Mouse (Mus musculus): ENCODE results near the gene Sp6.

Gene Sp6

DNA sequence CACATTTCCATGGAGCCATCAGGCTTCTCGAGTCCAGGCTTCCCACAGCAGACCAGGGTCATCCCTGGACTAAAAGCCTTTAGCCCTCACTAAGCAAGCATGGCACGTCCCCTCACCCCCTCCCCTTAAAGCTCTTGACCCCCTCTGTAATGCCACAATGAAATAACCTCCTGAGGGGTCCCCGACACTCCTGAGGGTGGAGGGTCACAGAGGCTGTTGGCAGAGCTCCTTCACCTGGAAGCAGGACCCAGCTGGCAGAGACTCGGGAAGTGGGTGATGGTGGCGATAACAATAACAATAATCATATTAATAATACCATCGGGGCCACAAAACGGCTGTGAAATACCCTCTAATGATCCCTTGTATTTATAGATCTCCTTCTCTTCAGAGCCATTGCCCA is 30.3 kb upstream of the Sp6 start, which contains the start of gene Sp2:
Sp2 (minus strand) TSS at position 101 of the 400 bp plus-strand sequence.
- DNase-seq = no peak

DNA sequence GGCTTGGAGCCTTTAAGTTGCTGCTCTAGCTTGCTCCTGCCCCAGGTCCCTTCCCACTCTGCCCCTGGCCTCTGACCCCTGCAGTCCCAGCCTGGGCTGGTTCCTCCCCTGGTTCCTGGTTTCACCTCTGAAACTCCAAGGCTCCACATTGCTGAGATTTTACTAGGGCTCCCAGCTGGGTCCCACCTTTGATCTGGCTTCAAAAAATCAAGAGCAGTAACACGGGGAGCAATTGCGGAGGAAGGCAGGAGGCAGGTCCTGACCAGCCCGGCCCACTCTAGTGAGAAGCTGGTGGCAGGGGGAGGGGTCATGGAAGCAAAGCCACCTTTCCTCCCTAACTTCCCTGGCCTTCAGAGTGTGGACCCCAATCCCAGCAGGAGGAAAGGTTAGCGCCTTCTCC is 28.3 kb upstream of the Sp6 start:
- DNase-seq = no peak

DNA sequence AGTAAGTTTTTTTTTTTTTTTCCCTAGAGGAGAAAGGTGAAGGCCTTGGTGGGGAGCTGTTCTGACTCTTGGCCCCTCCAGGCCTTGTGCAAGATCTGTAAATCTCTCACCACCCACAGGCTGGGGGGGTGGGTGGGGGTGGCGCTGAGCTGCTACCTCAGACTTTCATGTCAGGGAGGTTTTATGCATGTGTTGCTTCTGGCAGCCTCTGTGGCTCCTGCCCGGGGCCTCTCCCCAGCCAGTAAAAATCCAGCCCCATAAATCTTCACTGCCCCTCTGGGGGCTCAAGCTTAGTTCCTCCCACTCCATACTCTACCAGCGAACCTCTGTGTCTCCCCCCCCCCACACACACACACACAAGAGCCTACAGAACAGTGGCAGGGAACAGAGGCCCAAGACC is 26.7 kb upstream of the Sp6 start:
- no peak for DNase-seq

DNA sequence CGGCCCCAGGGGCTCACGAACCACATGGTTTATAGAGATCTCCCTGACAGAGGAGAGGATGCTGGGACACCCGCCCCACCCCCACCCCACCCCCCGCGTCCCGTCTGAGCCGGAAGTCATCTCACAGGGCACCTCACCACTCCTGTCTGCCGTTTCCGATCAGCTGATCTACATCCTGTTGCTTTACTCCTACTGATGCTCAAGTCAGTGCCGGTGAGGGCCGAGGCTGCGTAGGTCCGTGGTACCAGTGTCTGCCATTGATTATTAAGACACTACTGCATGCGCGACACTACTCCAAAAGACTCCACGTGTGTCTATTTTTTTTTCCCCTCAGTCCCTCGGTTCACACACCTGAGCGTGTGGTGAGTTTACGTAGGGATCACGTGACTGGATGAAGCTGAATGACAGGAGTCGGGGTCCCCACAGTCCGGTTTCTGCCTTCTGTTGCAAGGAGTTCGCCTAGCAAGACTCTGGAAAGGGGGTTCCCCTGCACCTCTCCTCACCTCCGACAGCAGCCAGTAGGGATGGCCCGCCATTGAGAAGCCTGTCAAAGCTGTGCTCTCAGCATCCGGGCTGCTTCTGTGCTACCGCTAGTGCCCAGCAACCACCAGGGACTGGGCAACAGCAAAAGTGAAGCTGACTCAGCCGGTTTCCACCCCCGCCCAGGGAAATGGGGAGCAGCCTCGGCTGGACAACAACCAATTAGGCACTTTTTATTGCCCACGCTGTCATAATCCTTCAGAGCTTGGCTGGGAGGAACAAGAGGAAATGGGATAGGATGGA is 25.1 kb upstream of the Sp6 start:
- no peak for DNase-seq

DNA sequence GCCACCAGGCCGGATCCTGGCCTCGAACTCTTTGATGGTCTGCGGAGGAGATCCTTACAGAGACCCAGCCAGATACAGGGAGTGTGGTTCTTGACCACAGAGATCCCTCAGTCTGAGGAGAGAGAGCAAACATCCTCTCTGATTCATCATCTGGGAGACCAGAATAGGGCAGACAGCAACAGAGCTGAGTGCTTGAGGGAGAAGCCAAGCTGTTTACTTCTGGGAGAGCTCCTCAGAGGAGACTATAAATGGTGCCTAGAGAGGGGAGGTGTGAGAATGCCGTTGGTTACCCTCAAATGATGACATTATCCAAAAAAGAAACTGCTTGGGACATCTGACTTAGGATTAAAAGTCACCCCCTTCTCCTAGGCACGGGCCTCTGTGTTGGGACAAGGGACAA is 21.7 kb upstream of the Sp6 start:
- DNase-seq = no peak

DNA sequence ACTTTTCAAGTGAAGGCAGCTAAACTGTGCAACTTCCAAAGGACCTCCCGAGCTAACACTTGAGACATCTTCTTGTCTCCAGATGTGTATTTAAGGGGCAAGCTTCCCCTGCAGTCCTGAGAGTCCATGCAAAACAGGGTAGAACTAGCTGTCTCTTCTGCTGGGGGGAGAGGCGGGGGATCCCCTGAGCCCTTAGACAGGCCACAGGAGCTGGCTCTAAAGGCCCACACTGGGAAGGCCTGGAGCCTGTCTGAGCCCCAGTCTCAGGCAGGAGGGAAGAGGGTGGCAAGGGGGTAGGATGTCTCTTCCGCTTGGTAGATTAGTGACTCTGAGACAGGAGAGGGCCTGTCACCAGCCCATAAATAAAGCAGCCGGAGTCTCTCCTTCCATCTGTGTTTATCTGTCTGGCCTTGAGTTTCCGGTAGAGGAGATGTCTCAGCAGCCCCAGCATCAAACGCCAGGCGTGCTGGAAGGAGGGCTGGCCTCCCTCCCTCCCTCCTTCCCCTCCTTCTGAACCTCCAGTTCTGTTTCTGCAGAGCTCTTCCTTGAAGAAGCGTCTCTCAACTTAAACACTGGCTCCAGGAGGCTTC is 20.4 kb upstream of the Sp6 start:
- no peak for DNase-seq

DNA sequence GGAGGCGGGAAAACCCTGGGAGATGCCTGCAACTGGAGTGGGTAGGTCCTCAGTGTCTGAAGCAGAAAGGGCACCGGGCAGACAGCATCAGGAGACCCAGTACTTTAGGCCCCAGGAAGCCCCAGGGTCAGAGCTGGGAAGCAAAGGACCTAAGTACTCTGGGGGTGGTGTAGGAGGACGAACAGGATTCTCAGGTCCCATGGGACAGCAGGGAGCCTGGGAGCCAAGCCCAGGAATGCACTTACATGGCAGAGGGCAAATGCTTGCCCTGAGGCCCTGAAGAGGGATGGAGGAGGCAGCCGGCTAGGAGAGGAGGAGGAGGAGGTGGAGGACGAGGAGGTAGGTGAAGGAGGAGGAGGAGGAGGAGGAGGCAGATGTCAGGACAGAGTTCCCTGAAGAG is 18.2 kb upstream of the Sp6 start:
- DNase-seq = no peak

DNA sequence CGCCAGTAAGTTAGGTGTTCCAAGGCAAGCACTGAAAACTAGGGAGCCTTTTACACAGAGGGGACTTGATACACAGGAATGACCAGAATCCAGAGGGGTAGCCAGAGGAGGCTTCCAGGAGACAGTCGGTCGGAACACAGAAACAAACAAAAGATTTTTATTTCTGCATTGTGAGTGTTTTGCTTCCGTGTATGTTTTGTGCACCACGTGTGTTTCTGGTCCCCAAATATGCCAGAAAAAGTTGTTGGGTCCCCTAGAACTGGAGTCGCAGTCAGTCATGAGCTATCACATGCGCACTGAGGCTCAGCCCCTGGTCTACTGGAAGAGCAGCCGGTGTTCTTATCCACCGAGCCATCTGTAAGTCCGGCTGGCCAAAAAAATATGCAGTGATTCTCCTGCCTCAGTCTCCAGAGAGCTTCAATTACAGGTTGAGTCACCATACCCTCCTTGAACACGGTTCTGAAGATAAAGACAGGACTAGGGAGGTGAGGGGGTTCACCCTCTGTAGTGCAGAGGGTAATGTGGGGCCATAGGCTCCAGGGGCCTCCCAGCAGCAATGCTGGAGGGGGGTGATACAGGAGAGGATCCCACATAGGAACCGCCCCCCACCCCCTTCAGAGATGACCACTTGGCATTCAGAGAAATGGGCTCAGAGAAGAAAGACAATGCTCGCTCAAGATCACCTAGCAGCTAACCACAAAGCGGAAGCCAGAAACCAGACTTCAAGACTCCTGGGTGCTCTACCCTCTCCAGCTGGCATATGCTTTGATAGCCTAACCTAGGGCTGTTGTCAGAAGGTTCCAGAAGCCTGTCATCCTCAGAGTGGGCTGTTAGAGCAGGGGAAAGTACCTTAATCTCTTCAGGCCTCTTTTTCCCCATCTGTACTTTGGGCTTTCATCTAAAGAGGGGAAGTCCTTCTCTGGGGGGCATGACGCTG is 17.1 kb upstream of the Sp6 start:
- DNase-seq = no peak

DNA sequence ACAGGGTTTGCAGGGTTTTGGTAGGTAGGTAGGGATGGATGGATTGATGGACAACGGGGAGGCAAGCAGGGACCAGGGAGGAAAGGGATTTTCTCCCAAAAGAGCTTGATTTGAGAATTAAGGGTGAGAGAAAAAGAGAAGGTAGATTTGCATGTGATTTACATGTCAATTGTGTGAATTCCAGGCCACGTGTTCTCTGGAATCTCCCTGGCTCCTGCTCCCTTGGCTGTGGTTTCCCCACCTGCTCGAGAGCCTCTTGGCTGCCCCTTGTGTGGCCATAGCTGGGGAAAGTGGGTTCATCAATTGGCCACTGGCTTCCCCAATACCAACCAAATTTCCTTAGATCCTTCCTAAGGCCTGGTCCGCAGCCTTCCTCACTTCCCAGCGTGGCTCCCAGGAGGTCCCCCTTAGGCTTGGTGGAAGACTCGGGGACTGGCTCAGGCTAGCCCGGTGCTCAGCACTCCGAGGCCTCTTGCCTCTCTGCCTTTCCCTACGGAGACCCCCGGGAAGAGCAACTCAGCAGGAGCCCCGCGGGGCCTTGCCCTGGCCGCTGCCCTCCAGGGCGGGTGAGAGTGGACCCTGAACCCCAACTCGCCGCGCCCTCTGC is 16.3 kb upstream of the Sp6 start:
- DNase-seq = no peak

DNA sequence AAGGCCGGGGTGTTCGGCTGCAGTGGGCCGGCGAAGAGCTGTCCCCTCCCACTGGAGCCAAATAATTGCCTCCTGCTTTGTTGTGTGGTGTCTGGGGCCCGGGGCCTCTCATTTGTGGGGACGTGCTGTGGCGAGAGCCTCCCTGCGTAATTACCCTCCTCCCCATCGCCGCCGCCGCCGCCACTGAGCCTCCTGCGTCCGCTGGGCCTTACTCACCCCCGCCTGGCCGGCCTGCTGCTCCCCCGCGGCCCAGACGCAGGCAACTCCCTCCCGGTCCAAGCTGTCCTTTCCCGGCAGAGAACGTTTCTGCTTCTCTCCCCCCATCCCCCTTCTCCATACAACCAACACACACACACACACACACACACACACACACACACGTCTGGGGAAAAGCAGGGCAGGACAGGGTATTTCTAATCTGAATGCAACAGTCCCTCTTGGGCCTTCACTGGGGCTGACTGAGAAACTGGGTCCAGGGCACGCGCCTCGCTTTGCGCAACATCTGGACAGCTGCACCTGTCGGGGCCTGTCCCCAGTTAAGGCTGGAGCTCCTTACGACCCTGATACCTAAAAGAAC is 15.7 kb upstream of the Sp6 start:
- peak; percentile 53 for DNase-seq

DNA sequence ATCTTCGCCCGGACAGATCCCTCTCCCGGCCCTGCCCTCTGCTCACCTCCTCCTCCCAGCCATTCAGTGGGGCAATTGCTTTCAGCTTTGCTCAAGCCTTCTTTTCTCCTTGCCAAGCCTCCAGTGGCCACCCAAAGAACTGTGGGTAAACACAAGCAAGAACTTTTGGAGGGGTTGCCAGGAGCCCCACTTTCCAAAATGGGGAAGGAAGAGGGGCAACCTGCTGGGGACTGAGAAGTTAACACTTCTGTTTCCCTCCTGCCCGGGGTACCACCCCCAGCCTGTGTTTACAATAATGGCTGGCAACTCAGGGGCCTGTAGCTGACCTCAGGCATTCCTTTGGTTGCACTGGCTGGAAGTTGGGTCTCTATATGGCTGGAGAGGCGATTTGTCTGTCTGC is 10.0 kb upstream of the Sp6 start:
- no peak for DNase-seq

DNA sequence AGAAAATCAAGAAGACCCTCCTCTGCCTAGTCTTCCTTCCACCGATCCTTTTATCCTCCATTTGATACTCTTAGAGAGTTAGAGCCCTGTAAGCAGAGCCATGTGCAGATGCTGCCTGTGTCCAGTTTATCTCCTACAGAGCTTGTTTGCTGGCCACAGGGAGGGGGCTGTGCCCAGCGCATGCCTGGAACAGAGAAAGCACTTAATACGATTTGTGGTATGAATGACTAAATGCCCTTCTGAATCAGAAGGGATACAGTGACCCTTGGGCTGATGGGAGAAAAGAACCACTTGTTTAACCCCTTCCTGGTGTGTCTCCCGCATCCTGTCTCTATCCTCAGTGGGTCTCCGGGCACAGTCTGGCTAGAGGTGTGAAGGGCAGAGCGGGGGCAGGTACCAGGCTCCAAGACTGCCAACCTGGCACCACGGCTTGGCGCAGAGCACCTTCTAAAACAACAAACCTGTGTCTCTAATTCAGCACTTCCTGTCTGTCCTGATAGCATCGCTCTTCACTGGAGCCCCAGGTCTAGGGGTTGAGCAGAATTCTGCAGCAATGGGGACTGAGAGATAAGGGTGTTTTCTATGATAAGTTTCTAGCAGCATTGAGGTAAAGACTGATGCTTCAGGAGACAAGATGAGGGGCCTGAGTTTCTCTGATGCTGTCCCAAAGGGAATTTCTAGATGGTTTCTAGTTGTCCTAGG is 6.0 kb upstream of the Sp6 start:
- DNase-seq = no peak

DNA sequence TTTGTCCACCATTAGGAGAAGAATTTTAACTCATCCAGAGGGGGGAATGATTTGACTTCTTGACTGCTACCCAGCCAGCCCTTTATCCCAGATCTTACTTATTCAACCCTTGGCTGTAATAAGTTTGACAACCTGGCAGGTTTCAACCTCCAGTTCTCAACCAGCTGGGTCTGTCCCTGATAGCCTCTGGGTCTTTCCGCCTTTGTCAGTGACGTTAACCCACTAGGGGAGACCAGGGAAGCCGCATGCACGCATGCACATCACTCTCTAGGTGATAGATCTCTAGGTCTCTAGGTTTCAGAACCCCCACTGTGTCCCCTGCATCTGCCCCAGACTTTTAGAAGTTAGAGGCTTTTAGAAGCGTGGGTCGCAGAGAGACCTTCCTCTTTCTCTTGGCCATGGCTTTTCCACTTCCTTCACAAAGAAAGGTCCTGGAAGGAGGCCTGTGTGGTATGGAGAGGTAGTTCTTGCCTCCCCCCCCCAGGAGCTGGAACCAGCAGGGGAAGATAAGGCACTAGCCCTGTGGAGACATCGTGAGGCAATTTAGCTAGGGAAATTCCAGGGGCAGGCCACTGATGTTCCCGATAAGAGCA is 3.9 kb upstream of the Sp6 start:
- no peak for DNase-seq

DNA sequence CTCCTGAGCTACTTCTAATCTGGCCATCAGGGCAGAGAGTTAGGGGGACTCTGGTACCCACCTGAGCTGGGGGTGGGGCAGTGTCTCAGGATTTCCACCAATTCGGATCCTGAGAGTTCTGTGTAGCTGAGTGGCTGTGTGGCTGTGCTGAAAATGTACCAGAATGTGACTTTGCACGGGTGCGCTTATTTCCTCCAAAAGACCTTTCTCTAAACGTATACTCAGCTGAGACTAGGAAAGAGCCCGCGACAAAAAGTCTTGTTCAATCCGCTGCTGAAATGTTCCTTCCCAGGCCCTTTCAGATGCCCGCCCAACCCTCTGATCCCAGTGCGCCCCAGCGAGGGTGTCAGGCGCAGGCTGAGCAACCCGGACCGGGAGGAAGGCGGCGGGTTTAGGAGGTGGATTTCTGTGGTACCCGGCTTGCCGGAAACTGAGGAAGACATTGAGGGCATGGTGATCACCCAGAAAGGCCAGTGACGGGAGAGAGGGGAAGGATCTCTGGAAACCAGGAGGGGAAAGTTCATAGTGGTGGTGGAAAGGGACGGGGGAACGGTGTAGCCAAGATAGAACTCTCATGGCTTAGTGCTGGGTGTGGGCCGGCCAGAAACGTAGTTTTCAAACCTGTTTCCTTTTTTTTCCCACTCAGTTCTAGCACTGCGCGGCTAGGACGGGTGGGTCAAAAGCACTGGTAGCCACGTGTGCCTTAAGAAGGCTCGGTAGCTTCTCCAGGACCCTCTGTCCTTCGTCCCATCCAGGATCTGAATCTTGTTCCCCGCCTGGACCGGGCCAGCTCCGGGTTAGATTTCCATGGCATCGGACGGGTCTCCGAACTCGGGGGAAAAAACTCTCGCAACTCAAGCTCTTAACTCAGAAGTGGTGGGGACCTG is 4.7 kb downstream of the Sp6 start:
- no peak for DNase-seq

DNA sequence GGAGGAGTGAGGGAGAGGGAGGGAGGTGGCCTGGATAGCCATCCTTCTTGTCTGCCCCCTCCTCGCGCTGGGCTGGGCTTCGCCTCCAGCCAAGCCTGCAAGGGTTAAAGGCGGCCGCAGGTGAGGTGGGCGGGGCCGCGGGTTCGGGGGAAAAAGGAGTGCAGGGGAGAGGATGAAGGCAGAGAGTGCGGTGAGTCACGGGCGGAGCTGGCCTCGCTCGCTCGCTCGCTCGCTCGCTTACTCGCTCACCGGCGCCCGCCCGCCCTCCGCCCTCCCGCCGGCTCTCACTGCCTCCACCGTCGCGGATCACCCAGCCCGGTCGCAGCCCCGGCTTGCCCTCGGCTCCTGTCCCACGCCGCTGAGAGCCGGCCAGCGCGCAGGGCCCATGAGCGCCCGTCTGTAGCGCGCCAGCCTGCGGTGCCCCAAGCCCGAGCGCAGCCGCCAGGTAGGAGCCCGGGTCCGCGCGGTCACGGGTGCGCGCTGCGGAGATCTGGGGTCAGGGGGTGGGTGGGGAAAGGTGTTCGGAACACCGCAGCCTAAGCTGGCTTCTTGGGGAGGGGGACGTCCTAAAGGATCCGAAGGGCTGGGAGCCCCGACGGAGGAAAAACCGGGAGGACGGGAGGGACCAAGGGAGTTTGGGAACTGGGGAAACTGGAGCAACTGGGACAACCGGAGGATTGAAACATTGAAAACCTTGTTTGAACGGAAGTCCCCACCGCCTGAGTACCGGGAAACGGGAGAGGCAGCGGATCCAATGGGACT is 5.6 kb downstream of the Sp6 start:
- no peak for DNase-seq

DNA sequence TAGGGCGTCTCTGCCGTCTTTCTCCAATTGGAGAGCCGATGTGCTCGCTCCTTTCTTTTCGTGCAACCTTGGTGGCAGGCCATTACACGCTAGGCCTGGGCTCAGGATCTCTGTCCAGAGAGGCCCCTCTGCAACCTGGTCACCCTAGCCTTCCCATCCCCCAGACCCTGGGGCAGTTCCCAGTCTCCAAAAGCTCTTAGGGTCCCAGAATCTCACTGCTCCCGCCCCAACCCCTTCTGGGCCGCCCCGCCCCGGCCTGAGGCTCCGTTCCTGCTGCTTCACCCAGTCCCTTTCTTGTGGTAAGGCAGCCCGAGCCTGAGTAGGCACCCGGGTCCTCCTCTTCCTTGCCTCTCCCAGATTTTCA is 6.1 kb downstream of the Sp6 start:
- DNase-seq = no peak

DNA sequence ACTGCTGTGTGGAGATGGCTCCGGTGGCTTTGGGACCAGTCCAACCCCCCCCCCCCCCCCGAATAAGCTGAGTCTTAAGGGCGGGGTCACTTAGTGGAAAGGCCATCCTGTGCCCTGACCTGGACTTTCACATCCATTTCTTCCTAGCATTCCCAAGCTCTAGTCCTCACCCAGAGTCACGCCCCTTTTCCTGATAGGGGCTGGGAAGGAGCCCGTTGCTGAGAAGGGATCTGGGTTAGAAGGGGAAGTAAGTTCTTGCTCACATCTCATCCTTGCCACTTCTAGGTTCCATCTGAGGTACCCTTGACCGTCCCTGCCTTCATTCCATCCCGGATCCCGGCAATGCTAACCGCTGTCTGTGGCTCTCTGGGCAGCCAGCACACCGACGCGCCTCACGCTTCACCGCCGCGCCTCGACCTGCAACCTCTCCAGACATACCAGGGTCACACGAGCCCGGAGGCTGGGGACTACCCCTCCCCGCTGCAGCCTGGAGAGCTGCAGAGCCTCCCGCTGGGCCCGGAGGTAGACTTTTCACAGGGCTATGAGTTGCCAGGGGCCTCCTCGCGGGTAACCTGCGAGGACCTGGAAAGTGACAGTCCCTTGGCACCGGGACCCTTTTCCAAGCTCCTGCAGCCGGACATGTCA is 8.0 kb downstream of the Sp6 start:
- no peak for DNase-seq

DNA sequence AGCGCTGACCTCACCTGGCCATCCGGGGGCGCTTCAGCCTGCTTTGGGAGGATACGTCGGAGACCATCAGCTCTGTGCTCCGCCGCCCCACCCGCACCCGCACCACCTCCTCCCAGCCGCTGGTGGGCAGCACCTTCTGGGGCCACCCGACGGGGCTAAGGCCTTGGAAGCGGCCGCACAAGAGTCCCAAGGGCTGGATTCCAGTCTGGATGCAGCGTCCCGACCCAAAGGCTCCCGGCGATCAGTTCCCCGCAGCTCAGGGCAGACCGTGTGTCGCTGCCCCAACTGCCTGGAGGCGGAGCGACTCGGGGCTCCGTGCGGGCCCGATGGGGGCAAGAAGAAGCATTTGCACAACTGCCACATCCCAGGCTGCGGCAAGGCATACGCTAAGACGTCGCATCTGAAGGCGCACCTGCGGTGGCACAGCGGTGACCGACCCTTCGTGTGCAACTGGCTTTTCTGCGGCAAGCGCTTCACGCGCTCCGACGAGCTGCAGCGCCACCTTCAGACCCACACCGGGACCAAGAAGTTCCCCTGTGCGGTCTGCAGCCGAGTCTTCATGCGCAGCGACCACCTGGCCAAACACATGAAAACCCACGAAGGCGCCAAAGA is 8.8 kb downstream of the Sp6 start:
- DNase-seq = peak; percentile 56

DNA sequence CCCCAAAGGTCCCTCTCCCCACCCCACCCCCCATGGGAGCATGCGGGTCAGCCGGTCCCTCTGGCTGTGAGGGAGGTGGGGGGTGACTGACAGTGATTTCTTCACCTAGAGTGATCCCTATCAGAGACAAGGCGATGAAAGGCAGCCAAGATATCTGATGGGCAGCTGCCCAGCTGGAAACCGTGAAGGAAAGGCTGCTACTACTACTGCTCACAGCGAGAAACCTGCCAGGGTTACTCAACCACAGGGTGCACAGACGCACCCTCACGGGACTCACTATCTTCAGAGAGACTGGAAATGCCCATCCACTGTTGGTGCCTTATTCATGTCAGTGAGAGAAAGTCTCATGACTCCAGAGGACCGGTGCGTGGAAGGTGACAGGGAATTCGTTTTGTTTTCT is 11.8 kb downstream of the Sp6 start:
- DNase-seq = no peak

Data from right cerebral cortex, postnatal 25 days (tissue).